Mouse (Mus musculus) bone marrow macrophage, adult 2 months (primary cell): ENCODE results near the gene Parp3.

Experiments used
- CTCF ChIP-seq: IDR thresholded peaks from 2 replicates; pipeline ENCODE4 v1.5.1; 2012; ENCODE audit warnings: low read depth, mild to moderate bottlenecking, low read length, moderate library complexity
- POLR2A ChIP-seq: IDR thresholded peaks from 2 replicates; pipeline ENCODE4 v1.6.1; 2012; ENCODE audit warnings: mild to moderate bottlenecking, low read depth, low read length, borderline replicate concordance

- TF ChIP-seq CTCF (no peak), POLR2A (no peak)
These were observed 6.4 kb upstream of the Parp3 start for GRCm38 (mm10) chr9:106483136-106483535.
